Mouse (Mus musculus): Measurements from ENCODE around the gene Tspo. TPM values are rescaled to one million over a fixed set of nuclear protein-coding genes. Genes with fewer than 3 reads are reported as not detected.
A peak's percentile ranks its signal among the peaks of the same experiment; 100 is the strongest.

Gene Tspo
- polyA plus RNA-seq, 1 experiment from 2014 or later = 57.8 TPM

GRCm38 (mm10) chr15:83571636-83572035 is 8.2 kb downstream of the Tspo start:
- Histone ChIP-seq H3K27me3 (ENCODE audit: control insufficient read depth, insufficient read depth, low read length) (no peaks in the 10 kb centered on the region), H3K9me3 (ENCODE audit: control insufficient read depth, low read length) (no peaks in the 10 kb centered on the region), H3K4me2 (replicated peaks; ENCODE audit: low read depth, low read length) (no peak overlapping the region), H3K4me3 (ENCODE audit: low read length) (no peak overlapping the region), H3K9ac (ENCODE audit: low read depth, low read length) (no peak overlapping the region), H3K4me1 (ENCODE audit: control insufficient read depth, insufficient read depth, low read length) (no peaks in the 10 kb centered on the region), H3K36me3 (ENCODE audit: control insufficient read depth, insufficient read depth, low read length) (peaks cover 19% of the 10 kb centered on the region), H3K27ac (ENCODE audit: low read depth, low read length) (no peak overlapping the region)
- ATAC-seq (ENCODE audit: low FRiP score, low TSS enrichment) = no peak
- WGBS = 85% methylated on average over 5 of the region's 5 CpGs

- 71% methylated on average over 4 of the region's 4 CpGs for WGBS
- no peak overlapping the region for H3K9ac ChIP-seq (ENCODE audit: low read depth, low read length)
Observed at GRCm38 (mm10) chr15:83572132-83572531, 8.7 kb downstream of the Tspo start.

GRCm38 (mm10) chr15:83573606-83574005 is 10.2 kb downstream of the Tspo start:
- Histone ChIP-seq H3K4me1 (ENCODE audit: control insufficient read depth, insufficient read depth, low read length) (no peaks in the 10 kb centered on the region), H3K9ac (ENCODE audit: low read depth, low read length) (no peak overlapping the region), H3K9me3 (ENCODE audit: control insufficient read depth, low read length) (no peaks in the 10 kb centered on the region), H3K4me2 (replicated peaks; ENCODE audit: low read depth, low read length) (no peak overlapping the region), H3K36me3 (ENCODE audit: control insufficient read depth, insufficient read depth, low read length) (peaks cover 39% of the 10 kb centered on the region), H3K27me3 (ENCODE audit: control insufficient read depth, insufficient read depth, low read length) (no peaks in the 10 kb centered on the region), H3K4me3 (ENCODE audit: low read length) (no peak overlapping the region), H3K27ac (ENCODE audit: low read depth, low read length) (no peak overlapping the region)
- WGBS = 95% methylated on average over 12 of the region's 12 CpGs
- no peak for ATAC-seq (ENCODE audit: low FRiP score, low TSS enrichment)

More at GRCm38 (mm10) chr15:83572132-83572531, 8.7 kb downstream of the Tspo start:
- no peak overlapping the region for H3K4me3 ChIP-seq (ENCODE audit: low read length)
- H3K27ac ChIP-seq (ENCODE audit: low read depth, low read length) = no peak overlapping the region
- H3K36me3 ChIP-seq (ENCODE audit: control insufficient read depth, insufficient read depth, low read length) = peaks cover 24% of the 10 kb centered on the region
- H3K4me1 ChIP-seq (ENCODE audit: control insufficient read depth, insufficient read depth, low read length) = no peaks in the 10 kb centered on the region
- no peak overlapping the region for H3K4me2 ChIP-seq (replicated peaks; ENCODE audit: low read depth, low read length)
- no peaks in the 10 kb centered on the region for H3K27me3 ChIP-seq (ENCODE audit: control insufficient read depth, insufficient read depth, low read length)
- peak; percentile 21; the same call in 1 of the 2 replicates for ATAC-seq (ENCODE audit: low FRiP score, low TSS enrichment)
- no peaks in the 10 kb centered on the region for H3K9me3 ChIP-seq (ENCODE audit: control insufficient read depth, low read length)

- H3K36me3 ChIP-seq (ENCODE audit: control insufficient read depth, insufficient read depth, low read length) = peaks cover 48% of the 10 kb centered on the region
Observed at GRCm38 (mm10) chr15:83574731-83575351, 11.4 kb downstream of the Tspo start.

GRCm38 (mm10) chr15:83575543-83575942 is 12.2 kb downstream of the Tspo start:
- H3K36me3 ChIP-seq (ENCODE audit: control insufficient read depth, insufficient read depth, low read length) = peaks cover 55% of the 10 kb centered on the region
- 94% methylated on average over 8 of the region's 8 CpGs for WGBS

More at GRCm38 (mm10) chr15:83574731-83575351, 11.4 kb downstream of the Tspo start:
- no peak for ATAC-seq (ENCODE audit: low FRiP score, low TSS enrichment)
- Histone ChIP-seq H3K4me2 (replicated peaks; ENCODE audit: low read depth, low read length) (no peak overlapping the region), H3K4me1 (ENCODE audit: control insufficient read depth, insufficient read depth, low read length) (no peaks in the 10 kb centered on the region), H3K27me3 (ENCODE audit: control insufficient read depth, insufficient read depth, low read length) (no peaks in the 10 kb centered on the region), H3K9me3 (ENCODE audit: control insufficient read depth, low read length) (no peaks in the 10 kb centered on the region), H3K27ac (ENCODE audit: low read depth, low read length) (no peak overlapping the region), H3K9ac (ENCODE audit: low read depth, low read length) (no peak overlapping the region), H3K4me3 (ENCODE audit: low read length) (no peak overlapping the region)
- 80% methylated on average over 6 of the region's 6 CpGs for WGBS

GRCm38 (mm10) chr15:83576651-83577050 is 13.3 kb downstream of the Tspo start:
- Histone ChIP-seq H3K9me3 (ENCODE audit: control insufficient read depth, low read length) (no peaks in the 10 kb centered on the region), H3K4me3 (ENCODE audit: low read length) (no peak overlapping the region), H3K9ac (ENCODE audit: low read depth, low read length) (no peak overlapping the region), H3K4me1 (ENCODE audit: control insufficient read depth, insufficient read depth, low read length) (no peaks in the 10 kb centered on the region), H3K27me3 (ENCODE audit: control insufficient read depth, insufficient read depth, low read length) (no peaks in the 10 kb centered on the region), H3K4me2 (replicated peaks; ENCODE audit: low read depth, low read length) (no peak overlapping the region), H3K36me3 (ENCODE audit: control insufficient read depth, insufficient read depth, low read length) (peaks cover 66% of the 10 kb centered on the region), H3K27ac (ENCODE audit: low read depth, low read length) (no peak overlapping the region)
- WGBS = 89% methylated on average over 9 of the region's 9 CpGs
- no peak for ATAC-seq (ENCODE audit: low FRiP score, low TSS enrichment)

More at GRCm38 (mm10) chr15:83575543-83575942, 12.2 kb downstream of the Tspo start:
- no peak for ATAC-seq (ENCODE audit: low FRiP score, low TSS enrichment)
- Histone ChIP-seq H3K4me2 (replicated peaks; ENCODE audit: low read depth, low read length) (no peak overlapping the region), H3K4me1 (ENCODE audit: control insufficient read depth, insufficient read depth, low read length) (no peaks in the 10 kb centered on the region), H3K27me3 (ENCODE audit: control insufficient read depth, insufficient read depth, low read length) (no peaks in the 10 kb centered on the region), H3K4me3 (ENCODE audit: low read length) (no peak overlapping the region), H3K9ac (ENCODE audit: low read depth, low read length) (no peak overlapping the region), H3K27ac (ENCODE audit: low read depth, low read length) (no peak overlapping the region), H3K9me3 (ENCODE audit: control insufficient read depth, low read length) (no peaks in the 10 kb centered on the region)

- 85% methylated on average over 4 of the region's 4 CpGs for WGBS
- no peak for ATAC-seq (ENCODE audit: low FRiP score, low TSS enrichment)
- H3K4me1 ChIP-seq (ENCODE audit: control insufficient read depth, insufficient read depth, low read length) = no peaks in the 10 kb centered on the region
Observed at GRCm38 (mm10) chr15:83582931-83583330, 19.5 kb downstream of the Tspo start.

GRCm38 (mm10) chr15:83583419-83584156 is 20.2 kb downstream of the Tspo start:
- Histone ChIP-seq H3K4me3 (ENCODE audit: low read length) (no peak overlapping the region), H3K4me2 (replicated peaks; ENCODE audit: low read depth, low read length) (no peak overlapping the region), H3K36me3 (ENCODE audit: control insufficient read depth, insufficient read depth, low read length) (peaks cover 88% of the 10 kb centered on the region), H3K27me3 (ENCODE audit: control insufficient read depth, insufficient read depth, low read length) (no peaks in the 10 kb centered on the region), H3K9me3 (ENCODE audit: control insufficient read depth, low read length) (peaks cover 9% of the 10 kb centered on the region; the same call in 1 of the 2 replicates), H3K9ac (ENCODE audit: low read depth, low read length) (no peak overlapping the region), H3K4me1 (ENCODE audit: control insufficient read depth, insufficient read depth, low read length) (no peaks in the 10 kb centered on the region), H3K27ac (ENCODE audit: low read depth, low read length) (no peak overlapping the region)
- 79% methylated on average over 8 of the region's 8 CpGs for WGBS
- ATAC-seq (ENCODE audit: low FRiP score, low TSS enrichment) = no peak

More at GRCm38 (mm10) chr15:83582931-83583330, 19.5 kb downstream of the Tspo start:
- Histone ChIP-seq H3K9ac (ENCODE audit: low read depth, low read length) (no peak overlapping the region), H3K27me3 (ENCODE audit: control insufficient read depth, insufficient read depth, low read length) (no peaks in the 10 kb centered on the region), H3K4me2 (replicated peaks; ENCODE audit: low read depth, low read length) (no peak overlapping the region), H3K27ac (ENCODE audit: low read depth, low read length) (no peak overlapping the region), H3K9me3 (ENCODE audit: control insufficient read depth, low read length) (peaks cover 9% of the 10 kb centered on the region; the same call in 1 of the 2 replicates), H3K36me3 (ENCODE audit: control insufficient read depth, insufficient read depth, low read length) (peaks cover 89% of the 10 kb centered on the region), H3K4me3 (ENCODE audit: low read length) (no peak overlapping the region)

- H3K27ac ChIP-seq (ENCODE audit: low read depth, low read length) = no peak overlapping the region
- H3K4me3 ChIP-seq (ENCODE audit: low read length) = no peak overlapping the region
- ATAC-seq (ENCODE audit: low FRiP score, low TSS enrichment) = no peak
- WGBS = 90% methylated on average over 6 of the region's 6 CpGs
- H3K4me1 ChIP-seq (ENCODE audit: control insufficient read depth, insufficient read depth, low read length) = no peaks in the 10 kb centered on the region
- no peaks in the 10 kb centered on the region for H3K27me3 ChIP-seq (ENCODE audit: control insufficient read depth, insufficient read depth, low read length)
- H3K4me2 ChIP-seq (replicated peaks; ENCODE audit: low read depth, low read length) = no peak overlapping the region
- H3K36me3 ChIP-seq (ENCODE audit: control insufficient read depth, insufficient read depth, low read length) = peaks cover 80% of the 10 kb centered on the region
- H3K9me3 ChIP-seq (ENCODE audit: control insufficient read depth, low read length) = peaks cover 9% of the 10 kb centered on the region; the same call in 1 of the 2 replicates
- no peak overlapping the region for H3K9ac ChIP-seq (ENCODE audit: low read depth, low read length)
Observed at GRCm38 (mm10) chr15:83584741-83585220, 21.4 kb downstream of the Tspo start.
